Mouse (Mus musculus) gastrocnemius, postnatal 4 days (tissue): ENCODE results near the gene Lypd6b. TPM values are rescaled to one million over a fixed set of nuclear protein-coding genes. Genes with fewer than 3 reads are reported as not detected.

Source experiments
- DNase-seq, 2 experiments: peaks; one replicate each; pipeline ENCODE4 v3.0.0; 2021 to 2022; ENCODE audit warnings: low spot score in 2 of 2, mixed read lengths in 2 of 2
- long read RNA-seq, 2 experiments: library from polyadenylated mRNA; stranded (forward); transcript quantifications; one replicate each; pipeline ENCODE4 v2.0.0; 2021
- total RNA-seq, 2 experiments: library from RNA; stranded (reverse); gene quantifications; 2 replicates each; pipeline ENCODE4 v1.2.3; 2021

Gene Lypd6b
- not detected for total RNA-seq
- long read RNA-seq, experiment 1 = 0 reads
- long read RNA-seq, experiment 2 = 0 reads

- DNase-seq = no peak
Measured at GRCm38 (mm10) chr2:49787376-49788050, at the start of gene Lypd6b. Gene Lypd6b (plus strand): TSS chr2:49787688.

- DNase-seq = no peak
Measured at GRCm38 (mm10) chr2:49739046-49739445, 48.4 kb upstream of the Lypd6b start.

- DNase-seq = no peak
Measured at GRCm38 (mm10) chr2:49741026-49741425, 46.5 kb upstream of the Lypd6b start.

- no peak for DNase-seq
Measured at GRCm38 (mm10) chr2:49741895-49742734, 45.4 kb upstream of the Lypd6b start.

- no peak for DNase-seq
Measured at GRCm38 (mm10) chr2:49742919-49743318, 44.6 kb upstream of the Lypd6b start.

- DNase-seq = no peak
Measured at GRCm38 (mm10) chr2:49743775-49744174, 43.7 kb upstream of the Lypd6b start.

GRCm38 (mm10) chr2:49744251-49745093, 43.0 kb upstream of the Lypd6b start:
- no peak for DNase-seq

GRCm38 (mm10) chr2:49745094-49745781, 42.2 kb upstream of the Lypd6b start:
- DNase-seq = no peak

GRCm38 (mm10) chr2:49746947-49747346, 40.5 kb upstream of the Lypd6b start:
- no peak for DNase-seq

- DNase-seq = no peak
Measured at GRCm38 (mm10) chr2:49747670-49748069, 39.8 kb upstream of the Lypd6b start.

- no peak for DNase-seq
Measured at GRCm38 (mm10) chr2:49748628-49749342, 38.7 kb upstream of the Lypd6b start.

GRCm38 (mm10) chr2:49749730-49750576, 37.5 kb upstream of the Lypd6b start:
- DNase-seq = no peak

- DNase-seq = no peak
Measured at GRCm38 (mm10) chr2:49751544-49752210, 35.8 kb upstream of the Lypd6b start.

- DNase-seq = no peak
Measured at GRCm38 (mm10) chr2:49752211-49752607, 35.3 kb upstream of the Lypd6b start.

GRCm38 (mm10) chr2:49753062-49753461, 34.4 kb upstream of the Lypd6b start:
- DNase-seq = no peak

- DNase-seq = no peak
Measured at GRCm38 (mm10) chr2:49755054-49755453, 32.4 kb upstream of the Lypd6b start.

GRCm38 (mm10) chr2:49757616-49758015, 29.9 kb upstream of the Lypd6b start:
- no peak for DNase-seq

GRCm38 (mm10) chr2:49764331-49764946, 23.0 kb upstream of the Lypd6b start:
- DNase-seq = no peak
